Mouse (Mus musculus) thymus, postnatal 36 days (tissue): Measurements from ENCODE around the gene Stk16.

Experiments
- DNase-seq, 2 experiments: peaks; one replicate each; pipeline ENCODE4 v3.0.0; 2022; ENCODE audit warnings: mixed read lengths in 2 of 2

The Stk16 gene

DNA sequence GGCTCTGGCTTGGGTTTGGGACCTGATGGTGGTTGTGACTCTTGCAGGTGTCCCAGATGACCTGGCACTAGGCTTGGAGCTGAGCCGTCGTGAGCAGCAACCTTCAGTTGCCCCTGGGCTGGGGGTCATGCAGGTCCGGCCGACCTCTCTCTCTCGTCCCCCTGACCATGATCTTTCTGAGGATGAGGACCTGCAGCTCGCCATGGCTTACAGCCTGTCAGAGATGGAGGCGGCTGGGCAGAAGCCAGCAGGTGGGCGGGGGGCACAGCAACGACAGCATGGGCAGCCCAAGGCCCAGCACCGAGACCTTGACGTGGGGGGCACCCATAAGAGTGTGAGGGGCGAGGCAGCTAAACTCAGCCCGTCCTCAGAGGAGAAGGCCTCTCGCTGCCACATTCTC lies 32.8 kb downstream of the Stk16 start:
- DNase-seq, result no peak

DNA sequence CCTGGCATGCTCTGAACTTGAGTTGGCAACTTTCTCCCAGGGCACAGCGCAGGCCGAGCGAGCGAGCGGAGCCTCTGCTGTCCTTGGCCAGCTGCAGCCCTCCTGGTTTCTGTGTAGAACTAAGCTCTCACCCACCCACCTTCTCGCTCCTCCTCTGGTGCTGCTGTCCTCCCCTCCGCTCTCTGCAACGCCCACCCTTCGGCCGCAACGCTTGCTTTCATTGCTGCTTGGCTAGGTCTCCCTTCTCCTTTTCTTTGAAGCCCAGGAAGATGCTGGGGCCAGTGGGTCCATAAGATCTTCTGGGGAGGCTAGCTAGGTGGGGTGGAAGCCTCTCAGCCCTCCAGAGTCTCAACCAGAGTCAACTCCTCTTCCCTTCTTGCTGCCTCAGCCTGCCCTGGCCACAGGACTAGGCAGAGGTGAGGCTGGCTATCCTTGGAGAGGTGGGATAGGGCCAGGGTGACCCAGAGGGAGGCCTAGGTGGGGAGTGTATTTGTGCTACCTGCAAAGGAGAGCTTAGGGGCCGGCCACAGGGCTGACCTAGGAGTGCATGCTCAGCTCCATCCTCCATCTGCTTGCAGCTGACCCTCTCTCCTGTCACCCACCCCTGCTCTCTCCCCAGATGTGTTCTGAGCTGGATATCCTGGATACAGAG lies 33.7 kb downstream of the Stk16 start:
- no peak for DNase-seq

GRCm38 (mm10) chr1:75244836-75245235 lies 34.2 kb downstream of the Stk16 start:
- DNase-seq, result no peak

GRCm38 (mm10) chr1:75247071-75247930 lies 36.7 kb downstream of the Stk16 start:
- DNase-seq, result no peak

GRCm38 (mm10) chr1:75248041-75248772 lies 37.6 kb downstream of the Stk16 start:
- DNase-seq, result no peak

- no peak for DNase-seq
Observed at GRCm38 (mm10) chr1:75250498-75250897, 39.9 kb downstream of the Stk16 start.

GRCm38 (mm10) chr1:75251112-75251970 lies 40.7 kb downstream of the Stk16 start:
- peak; percentile 88 to 89 for DNase-seq

DNA sequence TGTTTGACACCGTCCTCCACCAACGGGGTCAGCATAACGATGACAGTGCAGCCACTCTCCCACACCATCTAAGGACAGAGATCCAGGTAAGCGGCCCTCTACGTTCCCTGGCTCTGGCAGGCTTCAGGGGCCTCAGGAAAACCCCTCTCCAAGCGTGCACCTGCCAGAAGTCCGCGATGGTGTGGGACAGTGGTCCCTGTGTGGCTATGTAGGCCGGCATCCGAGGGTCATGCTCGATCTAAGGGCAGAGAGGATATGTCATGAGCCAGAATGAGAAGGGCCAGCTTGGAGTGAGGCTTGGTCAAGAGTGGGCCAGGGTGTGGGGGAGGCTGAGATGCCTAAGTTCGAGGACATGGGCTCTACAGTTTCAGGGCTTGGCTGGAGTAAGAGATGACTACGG lies 41.7 kb downstream of the Stk16 start:
- DNase-seq, result no peak

DNA sequence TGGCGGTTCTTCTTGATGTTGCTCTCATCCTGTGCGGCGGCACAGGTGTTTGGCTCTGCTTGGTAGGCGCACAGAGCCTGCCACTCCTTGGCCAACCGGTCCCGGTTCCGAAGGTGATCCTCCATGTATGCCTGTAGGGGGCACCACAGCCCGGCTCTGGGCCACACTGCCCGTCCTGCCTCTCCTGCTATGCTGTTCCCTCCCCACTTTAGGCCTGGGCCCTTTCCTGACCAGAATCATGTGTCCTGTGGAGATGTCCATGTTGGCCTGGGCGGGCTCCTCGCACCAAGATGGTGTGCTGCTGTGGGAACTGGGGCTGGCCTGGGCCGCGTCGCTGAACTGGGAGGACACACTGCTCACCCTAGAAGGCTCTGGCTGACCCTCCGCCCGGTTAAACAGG lies 42.4 kb downstream of the Stk16 start:
- DNase-seq, result no peak

DNA sequence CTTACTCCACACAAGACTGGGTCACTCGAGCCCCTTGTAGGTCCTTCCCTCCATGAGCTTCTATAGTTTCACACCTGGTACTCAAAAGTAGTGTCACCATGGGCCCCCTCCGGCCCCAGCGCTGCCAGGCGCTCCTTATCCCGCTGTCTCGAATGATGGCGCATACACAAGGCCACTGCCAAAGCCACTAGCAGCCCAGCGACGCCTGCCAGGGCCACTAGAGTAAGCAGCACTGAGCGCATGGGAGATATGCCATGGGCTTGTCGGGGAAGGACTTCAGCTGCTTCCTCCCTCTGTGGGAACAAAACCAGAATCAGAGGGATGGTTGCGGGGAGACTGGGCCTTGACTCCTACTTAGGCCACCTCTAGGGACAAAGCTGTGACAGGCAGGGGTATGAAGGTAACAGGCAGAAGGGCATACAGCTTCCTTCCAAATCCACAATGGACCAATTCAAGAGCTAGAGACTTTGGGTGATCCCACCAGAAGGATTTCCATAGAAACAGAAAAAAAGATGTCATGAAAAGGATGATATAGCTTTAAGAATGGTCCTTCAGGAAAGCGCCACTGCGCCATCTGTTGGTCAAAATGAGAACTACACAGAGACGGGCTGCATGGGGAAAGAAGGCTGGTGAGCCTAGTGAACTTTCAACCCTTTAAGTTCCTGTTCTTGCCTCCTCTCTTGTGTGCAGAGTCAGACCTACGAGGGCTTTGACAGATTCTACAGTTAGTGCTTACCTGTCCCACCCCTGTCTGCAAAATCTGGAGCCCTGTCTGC lies 43.4 kb downstream of the Stk16 start:
- peak; percentile 77 to 86 for DNase-seq

GRCm38 (mm10) chr1:75254625-75255013 lies 44.0 kb downstream of the Stk16 start:
- DNase-seq, result no peak

DNA sequence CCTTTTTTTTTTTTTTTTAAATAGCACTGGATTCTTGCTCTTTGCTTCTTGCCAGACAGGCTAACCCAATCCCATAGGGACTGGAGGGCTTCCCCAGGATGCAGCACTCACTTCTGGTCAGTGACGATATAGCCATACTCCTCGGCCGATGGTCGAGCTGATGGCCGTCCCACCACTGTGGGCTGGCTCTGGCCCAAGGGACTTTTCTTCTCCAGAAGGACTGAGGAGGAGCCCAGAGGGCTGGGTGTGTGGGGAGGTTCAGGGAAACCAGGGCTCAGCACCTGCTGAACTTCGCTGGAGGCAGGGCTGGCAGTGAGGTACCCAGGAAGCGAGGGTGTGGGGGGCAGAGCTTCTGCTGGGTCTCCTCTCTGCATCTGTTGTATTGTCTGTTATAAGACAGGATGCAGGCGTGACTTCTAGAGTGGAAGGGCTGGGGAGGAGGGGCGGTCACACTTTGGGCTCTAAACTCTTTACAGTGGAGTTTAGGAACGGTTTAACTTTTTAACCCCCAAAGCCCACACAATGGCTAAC lies 44.9 kb downstream of the Stk16 start:
- peak; percentile 60 to 78 for DNase-seq

GRCm38 (mm10) chr1:75261278-75261677 lies 50.6 kb downstream of the Stk16 start:
- DNase-seq, result no peak

GRCm38 (mm10) chr1:75262969-75263951 lies 52.6 kb downstream of the Stk16 start:
- peak; percentile 41 to 48 for DNase-seq

DNA sequence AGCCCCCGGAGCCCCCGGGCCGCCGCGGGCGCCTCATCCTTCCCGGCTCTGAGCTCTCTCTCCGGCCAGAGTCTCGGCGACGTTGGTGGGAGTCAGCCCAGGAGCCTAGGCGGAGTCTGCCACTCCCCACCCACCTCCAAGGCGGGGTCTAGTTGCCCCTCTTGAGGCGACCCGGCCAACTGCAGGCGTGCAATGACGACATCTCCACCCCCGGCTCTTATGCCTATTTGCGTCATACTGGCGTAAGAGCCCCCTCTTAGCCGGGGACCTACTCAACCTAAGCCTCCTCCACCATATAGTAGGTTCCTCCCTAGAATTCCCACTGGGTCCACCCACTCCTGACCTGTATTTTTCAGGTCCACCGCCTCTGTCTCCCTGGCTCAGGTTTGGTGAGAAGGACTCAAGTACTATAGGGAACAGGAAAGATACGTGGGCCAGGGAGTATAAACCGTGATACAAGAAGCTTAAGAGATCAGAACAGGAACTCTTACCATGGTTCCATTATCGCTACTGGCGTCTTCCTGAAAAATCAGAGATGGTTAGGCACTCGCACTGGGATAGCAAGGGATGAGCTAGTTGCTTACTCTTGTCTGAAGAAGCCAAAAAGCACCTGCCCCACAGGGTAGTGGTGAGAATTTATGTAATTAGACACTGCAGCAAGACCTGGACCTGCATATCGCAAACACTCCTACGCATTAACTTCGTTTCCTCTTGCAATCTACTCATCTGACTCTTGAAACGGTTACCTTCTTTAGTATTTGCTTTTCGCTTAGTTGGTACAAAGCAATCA lies 53.6 kb downstream of the Stk16 start, which contains the start of gene Ptprn:
Gene Ptprn (minus strand): TSS at position 412 of the 790 bp plus-strand sequence.
- DNase-seq, result peak in 1 of 2 experiments; percentile 9
